Mouse (Mus musculus) spleen, adult 18-20 months (tissue): ENCODE measurements around the gene Gm10300.

ENCODE experiments used
- DNase-seq, 2 experiments: peaks; one replicate each; pipeline ENCODE4 v3.0.0; 2022; ENCODE audit warnings: mixed read lengths in 2 of 2

The Gm10300 gene

DNA sequence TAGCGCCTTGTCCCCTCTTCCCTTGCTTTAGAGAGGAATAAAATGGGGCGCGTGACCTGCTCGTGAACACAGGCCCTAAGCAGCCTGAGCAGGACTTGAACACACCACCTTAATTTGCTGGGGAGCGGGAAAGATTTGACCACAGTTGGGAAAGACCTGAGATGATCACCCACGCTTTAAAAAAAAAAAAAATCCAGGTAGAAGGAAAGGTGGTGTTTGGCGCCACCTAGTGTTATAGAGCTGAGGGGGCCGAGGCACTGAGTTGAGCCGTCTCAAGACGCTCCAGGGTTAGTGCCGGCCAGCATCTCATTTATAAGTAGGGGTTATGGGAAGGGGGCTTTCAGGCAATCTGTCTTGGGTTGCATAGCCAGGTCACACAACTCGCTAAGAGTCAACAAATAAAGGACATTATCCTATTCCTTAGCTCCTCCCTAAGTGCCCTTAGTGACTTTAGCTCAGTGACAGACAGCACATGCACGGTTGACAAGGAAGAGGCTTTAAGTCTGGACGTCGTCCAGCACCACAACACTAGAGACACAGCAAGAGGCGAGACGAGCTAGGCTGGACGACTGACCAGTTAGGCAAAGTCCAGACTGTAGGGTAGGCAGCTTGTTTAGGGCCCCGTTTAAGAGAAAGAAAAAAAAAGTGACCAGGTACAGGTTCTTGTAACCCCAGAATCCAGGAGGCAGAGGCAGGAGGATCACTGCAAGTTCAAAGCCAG, 5.2 kb downstream of the Gm10300 start:
- DNase-seq = peak; percentile 32 to 67

DNA sequence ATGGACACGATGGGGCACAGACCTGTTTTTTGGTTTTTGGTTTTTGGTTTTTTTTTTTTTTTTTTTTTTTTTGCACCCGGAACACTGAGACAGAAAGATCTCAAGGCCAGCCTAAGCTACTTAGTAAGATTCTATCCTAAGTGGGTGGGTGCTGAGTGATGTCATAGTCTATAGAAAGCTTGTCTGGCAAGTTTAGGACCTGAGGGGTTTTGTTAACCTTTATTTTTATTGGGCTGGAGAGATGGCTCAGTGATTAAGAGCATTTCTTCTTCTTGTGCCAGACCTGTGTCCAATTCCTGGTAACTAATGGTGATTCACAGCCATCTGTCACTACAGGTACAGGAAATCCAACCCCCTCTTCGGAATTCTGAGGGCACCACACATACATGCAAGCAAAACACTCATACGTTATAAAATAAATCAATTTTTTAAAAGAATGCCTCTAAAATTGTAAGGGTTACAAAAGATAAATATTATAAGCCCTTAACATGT, 6.0 kb downstream of the Gm10300 start:
- DNase-seq = no peak

DNA sequence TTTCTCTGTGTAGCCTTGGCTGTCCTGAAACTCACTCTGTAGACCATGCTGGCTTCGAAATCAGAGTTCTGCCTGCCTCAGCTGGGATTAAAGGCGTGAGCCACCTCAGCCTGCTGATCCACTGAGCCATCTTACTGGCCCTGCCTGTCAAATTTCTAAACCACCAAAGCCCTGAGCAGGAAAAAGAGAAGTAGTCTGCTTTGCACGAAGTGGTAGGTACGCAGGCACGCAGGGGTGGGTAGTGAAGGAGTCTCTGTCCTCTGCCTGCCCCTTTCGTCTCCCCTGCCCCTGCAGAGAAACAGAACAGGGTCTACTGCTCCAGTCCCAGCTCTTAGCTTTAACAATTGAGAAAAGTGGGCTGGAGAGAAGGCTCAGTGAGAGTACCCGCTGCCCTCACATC, 10.6 kb downstream of the Gm10300 start:
- DNase-seq = peak; percentile 28 to 30

DNA sequence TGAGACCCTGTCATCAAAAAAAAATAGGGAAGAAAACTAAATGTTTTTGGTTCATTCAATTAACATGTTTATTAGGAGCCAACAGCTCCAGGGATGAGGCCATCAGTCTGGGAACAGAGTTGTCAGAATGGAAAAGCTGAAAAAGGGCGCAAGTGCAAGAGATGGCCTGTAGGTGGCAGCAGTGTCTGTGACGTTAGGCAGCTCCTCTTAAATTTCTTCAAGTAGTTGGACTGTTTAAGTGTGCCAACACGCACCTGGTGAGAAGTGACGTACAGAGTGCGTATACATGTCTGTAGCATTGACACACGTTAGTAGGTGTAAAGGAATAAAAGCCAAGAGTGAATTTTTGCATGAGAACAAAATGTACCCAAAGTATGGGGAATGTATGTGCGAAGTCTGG, 14.4 kb downstream of the Gm10300 start:
- peak in 1 of 2 experiments; percentile 49 for DNase-seq

DNA sequence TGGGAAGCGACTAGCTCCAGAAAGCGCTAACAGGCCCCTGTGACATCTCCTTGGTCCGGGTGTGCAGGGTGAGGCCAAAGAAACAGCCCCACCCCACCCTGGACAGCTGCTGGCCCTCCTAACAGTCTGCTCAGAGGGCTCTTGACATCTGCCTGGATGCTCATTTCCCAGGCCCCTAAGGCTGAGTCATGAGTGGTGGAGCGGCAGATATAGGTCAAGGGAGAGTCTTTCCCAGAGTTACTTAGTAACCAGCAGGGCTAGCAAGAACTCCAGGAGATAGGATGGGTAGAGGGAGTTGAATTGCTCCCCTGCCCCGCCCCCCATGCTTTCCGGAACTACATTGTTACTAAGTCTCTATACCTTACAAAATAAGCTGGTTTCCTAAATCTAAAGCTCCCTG, 18.6 kb downstream of the Gm10300 start:
- no peak for DNase-seq

DNA sequence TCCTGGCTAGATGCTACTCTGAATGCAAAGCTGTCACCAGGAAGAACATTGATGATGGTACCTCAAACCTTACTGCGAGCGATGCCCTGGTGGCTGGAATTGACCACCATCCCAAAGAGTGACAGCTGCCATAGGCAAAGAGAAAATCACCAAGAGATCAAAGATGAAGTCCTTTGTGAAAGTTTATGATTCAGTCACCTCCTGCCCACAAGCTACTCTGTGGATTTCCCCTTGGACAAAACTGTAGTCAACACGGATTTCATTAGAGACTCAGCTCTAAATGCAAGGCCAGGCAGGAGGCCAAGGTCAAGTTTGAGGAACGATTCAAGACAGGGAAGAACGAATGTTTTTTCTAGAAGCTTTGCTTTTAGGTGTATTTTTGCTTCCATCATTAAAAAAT, 19.4 kb downstream of the Gm10300 start:
- no peak for DNase-seq

DNA sequence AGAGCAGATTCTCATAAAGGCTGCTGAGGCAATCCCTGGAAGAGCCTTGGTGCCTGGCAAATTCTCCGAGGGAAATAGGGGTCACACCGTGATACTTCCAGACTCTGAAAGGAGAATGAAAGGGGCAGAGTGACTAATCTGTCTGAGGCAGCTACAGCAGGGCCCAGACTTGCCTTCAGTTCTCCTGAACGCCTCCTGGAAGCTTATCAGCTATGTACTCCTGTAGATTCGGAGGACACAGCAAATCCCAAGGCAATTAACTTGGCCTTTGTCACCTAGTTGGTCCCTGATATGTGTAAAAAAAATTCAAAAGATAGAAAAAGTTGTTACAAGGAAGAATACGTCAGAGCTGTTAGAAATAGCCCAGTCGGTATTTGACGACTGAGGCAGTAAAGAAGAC, 20.5 kb downstream of the Gm10300 start:
- no peak for DNase-seq

DNA sequence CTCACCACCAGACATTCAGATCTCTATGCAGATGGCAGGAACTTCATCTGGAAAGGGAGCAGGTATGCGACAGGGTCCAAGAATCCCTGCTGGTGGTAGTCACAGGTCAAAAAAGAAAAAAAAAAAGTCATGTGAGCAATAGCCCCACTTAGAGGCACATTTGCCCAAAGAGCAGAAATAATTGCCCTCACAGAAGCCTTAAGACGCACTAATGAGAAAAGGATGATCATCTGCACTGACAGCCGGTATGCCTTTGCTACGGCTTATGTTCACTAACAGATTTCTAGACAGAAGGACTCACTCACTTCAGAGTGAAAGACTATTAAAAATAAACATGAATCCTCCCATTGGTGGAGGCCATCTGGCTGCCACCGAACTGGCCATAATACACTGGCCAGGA, 25.1 kb downstream of the Gm10300 start:
- no peak for DNase-seq

DNA sequence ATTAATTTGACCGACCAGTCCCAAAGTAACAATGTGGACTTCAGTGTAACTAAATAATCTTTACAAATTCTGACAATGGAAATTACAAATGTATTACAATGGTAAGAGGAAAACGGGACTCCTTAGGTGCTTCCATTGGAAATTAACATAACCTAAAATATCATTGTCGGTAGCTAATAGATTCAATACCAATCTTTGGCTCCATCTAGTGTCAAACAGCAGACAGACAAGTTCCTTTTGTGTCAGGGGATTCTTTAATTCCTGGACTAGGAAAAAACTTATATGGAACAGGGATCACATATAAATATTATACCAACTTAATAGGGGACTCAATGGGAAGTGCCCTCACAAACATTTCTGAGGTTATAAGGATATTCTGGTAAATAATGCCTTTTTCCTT, 26.7 kb downstream of the Gm10300 start:
- no peak for DNase-seq

DNA sequence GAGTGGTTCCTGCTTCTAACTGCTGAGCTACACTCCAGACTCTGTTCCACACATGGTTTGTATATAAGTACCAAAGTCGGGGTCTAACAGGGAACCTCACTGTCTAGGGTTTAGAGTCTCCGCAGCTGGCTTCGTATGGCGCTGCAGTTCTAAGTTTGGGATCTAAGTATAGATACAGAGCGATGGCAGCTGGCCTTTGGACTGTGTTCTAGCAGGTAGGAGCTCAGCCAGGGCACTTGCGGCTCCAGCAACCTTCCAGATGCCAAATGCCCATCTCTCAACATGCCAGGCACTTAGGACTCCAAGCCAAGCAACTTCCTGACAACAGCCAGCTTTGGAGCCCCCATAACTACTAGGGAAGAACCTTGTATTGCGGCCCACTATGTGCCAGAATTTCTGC, 33.7 kb downstream of the Gm10300 start:
- no peak for DNase-seq

DNA sequence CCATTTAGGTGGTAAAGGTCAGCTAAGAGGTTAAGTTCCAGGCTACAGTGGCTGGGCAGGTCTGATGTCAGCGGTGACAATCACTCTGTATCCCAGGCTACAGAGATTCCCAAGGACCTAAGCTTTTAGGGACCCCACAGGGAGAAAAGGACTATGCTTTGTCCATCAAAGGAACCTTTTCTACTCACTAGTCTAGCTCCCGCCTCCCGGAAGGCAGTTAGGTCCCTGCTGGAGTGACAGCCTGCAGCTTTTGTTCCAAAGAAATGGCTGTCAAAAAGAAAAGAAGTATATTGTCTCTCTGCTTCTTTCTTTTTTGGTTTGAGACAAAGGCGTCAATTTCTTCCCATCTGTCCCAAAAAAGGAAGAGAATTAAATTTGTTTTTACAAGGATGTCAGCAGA, 36.7 kb downstream of the Gm10300 start:
- DNase-seq = no peak

DNA sequence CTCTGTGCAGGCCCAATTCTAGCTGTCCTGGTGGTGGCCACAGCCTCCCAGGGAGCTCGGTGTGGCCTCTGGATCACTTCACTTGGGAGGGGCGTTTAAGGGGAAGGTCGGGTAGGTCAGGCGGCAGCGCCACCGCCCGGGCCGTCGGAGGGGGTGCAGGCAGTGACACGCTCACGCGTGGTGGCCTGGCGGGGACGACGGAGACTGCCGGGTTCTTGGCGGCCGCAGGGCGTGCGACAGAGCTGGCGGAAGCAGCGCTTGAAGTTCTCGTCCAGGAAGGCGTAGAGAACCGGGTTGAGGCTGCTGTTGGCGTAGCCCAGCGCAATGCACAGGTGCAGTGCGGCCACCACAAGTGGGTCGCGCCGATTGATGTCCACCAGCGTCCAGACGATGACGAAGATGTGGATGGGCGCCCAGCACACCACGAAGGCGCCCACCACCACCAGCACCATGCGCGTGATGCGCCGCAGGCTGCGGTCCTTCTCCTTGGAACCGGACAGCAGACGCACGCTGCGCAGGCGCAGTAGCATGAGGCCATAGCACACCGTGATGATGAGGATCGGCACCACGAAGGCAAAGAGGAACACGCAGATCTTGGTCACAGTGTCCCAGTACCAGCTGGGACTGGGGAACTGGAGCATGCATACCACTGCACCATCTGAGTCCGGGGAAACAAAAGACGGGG, 39.1 kb downstream of the Gm10300 start:
- no peak for DNase-seq

DNA sequence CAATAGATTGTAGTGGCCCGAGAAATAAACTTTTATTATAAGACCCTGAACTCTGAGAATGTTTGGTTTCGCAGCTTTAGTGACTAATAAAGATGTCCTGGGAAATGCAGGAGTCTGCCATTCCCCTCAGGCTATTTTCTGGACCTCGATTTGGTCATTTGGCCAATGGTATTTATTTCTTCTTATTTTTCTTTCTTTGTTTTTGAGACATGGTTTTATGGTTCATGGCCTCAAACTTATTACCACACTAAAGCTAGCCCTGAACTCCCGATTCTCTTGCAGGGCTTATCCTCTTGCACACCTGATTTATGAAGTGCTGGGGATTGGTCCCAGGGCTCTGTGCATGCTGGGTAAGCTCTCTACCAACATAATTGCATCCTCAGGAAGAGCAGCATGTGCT, 41.8 kb downstream of the Gm10300 start:
- DNase-seq = no peak

DNA sequence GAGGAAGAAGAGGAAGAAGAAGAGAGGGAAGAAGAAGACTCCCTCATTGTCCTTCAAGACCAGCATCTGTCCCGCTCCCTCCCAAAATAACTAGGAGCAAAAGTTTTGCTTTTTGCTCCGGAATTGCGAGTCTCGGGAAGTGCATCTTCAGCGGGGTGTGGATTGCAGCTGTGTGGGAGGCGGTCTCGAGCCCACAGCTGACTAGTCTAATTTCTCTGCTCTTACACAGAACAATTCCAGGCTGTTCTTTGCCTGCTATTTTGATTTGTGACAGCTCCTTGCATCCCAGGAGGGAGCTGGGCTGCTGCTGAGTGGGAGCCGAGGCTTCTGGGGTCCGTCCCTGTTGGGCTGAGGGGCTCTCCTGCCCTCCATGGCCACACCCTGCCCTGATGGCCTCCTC, 45.1 kb downstream of the Gm10300 start:
- no peak for DNase-seq

DNA sequence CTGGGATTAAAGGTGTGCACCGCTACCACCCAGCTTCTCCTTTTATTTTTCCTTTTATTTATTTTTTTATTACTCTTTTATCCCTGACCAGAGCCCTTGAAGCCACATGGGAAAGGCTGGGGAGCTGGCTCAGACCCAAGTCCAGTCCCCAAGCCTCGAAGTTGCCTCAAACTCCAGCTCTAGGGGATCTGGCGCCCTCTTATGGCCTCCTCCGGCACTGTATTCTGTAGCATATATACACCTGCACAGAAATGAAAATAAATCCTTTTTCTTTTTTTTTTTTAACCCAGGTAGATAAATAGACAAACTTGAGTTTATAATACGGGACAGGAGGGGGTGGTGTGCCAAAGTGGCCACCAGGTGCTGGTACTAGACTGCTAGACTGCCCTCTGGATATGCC, 47.2 kb downstream of the Gm10300 start:
- DNase-seq = no peak

DNA sequence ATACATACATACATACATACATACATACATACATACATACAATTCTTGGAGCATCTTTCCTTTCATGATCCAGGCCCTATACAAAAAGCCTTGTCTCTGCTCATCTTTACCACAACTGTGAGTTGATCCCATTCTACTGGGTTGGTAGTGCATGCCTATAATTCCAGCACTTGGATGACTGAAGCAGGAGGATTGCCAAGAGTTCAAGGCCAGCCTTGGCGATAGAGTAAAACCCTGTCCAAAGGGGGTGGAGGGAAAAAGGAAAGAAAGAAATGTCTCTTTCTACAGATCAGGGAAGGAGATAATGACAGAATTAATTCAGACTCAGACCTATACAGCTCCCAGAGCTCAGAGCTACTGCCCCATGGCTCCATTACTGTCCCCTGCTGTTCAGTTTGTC, 48.7 kb downstream of the Gm10300 start:
- DNase-seq = no peak
